Mouse (Mus musculus) lung, embryonic 14.5 days (tissue): ENCODE data around the gene Mef2d. TPM values are rescaled to one million over a fixed set of nuclear protein-coding genes. Genes with fewer than 3 reads are reported as not detected.
A peak's percentile ranks its signal among the peaks of the same experiment; 100 is the strongest.

ENCODE experiments used
- ATAC-seq: fragments of 200-750 bp; cut with Nextera tagmentation; 2 replicates; pipeline ENCODE4 v1.8.0; 2017; ENCODE audit warnings: mild to moderate bottlenecking, moderate TSS enrichment, moderate library complexity; ENCODE audit not compliant: insufficient read depth
- DNase-seq: peaks from one replicate; pipeline ENCODE4 v3.0.0-alpha.2; 2015
- H3K27ac ChIP-seq: fragments of 300-500 bp; sonication (generic); 2 replicates; pipeline ENCODE4 v1.5.1; 2014; ENCODE audit warnings: low read depth, mild to moderate bottlenecking, moderate library complexity
- H3K27me3 ChIP-seq: fragments of 300-500 bp; sonication (generic); 2 replicates; pipeline ENCODE4 v1.6.1; 2014; ENCODE audit warnings: low read length, control low read depth; ENCODE audit not compliant: insufficient read depth
- H3K36me3 ChIP-seq: fragments of 300-500 bp; sonication (generic); 2 replicates; pipeline ENCODE4 v1.6.1; 2014; ENCODE audit warnings: control low read depth; ENCODE audit not compliant: insufficient read depth
- H3K4me1 ChIP-seq: fragments of 300-500 bp; sonication (generic); 2 replicates; pipeline ENCODE4 v1.6.1; 2014; ENCODE audit warnings: antibody characterized with exemption, control low read depth; ENCODE audit not compliant: insufficient read depth
- H3K4me2 ChIP-seq: fragments of 300-500 bp; sonication (generic); 2 replicates; pipeline ENCODE4 v1.6.1; 2014; ENCODE audit warnings: mild to moderate bottlenecking
- H3K4me3 ChIP-seq: fragments of 300-500 bp; sonication (generic); 2 replicates; pipeline ENCODE4 v1.5.1; 2014; ENCODE audit warnings: low read depth, low read length
- H3K9ac ChIP-seq: fragments of 300-500 bp; sonication (generic); 2 replicates; pipeline ENCODE4 v1.6.1; 2014
- H3K9me3 ChIP-seq: fragments of 300-500 bp; sonication (generic); 2 replicates; pipeline ENCODE4 v1.6.1; 2016; ENCODE audit warnings: low read depth, low read length, control low read depth
- CTCF ChIP-seq: IDR thresholded peaks from 2 replicates; pipeline ENCODE4 v1.5.1; 2016; ENCODE audit warnings: antibody characterized with exemption, low read depth
- WGBS: fragments of 180-500 bp; shearing (Covaris S2); extraction: QIAGEN DNeasy Blood & Tissue Kit; methylation state at CpG from one replicate; pipeline ENCODE4 v1.1.7; 2014; 5-methylcytosine and 5-hydroxymethylcytosine counted together
- polyA plus RNA-seq: library from polyadenylated mRNA; unstranded; fragments of >200 nt; fragmentation: Nextera tagmentation; extraction: Ambion mirVana; gene quantifications from 2 replicates; pipeline ENCODE4 v1.2.1, GENCODE M21; 2014

Mef2d gene
- polyA plus RNA-seq, 1 experiment from 2014 or later = 25.4 TPM

DNA sequence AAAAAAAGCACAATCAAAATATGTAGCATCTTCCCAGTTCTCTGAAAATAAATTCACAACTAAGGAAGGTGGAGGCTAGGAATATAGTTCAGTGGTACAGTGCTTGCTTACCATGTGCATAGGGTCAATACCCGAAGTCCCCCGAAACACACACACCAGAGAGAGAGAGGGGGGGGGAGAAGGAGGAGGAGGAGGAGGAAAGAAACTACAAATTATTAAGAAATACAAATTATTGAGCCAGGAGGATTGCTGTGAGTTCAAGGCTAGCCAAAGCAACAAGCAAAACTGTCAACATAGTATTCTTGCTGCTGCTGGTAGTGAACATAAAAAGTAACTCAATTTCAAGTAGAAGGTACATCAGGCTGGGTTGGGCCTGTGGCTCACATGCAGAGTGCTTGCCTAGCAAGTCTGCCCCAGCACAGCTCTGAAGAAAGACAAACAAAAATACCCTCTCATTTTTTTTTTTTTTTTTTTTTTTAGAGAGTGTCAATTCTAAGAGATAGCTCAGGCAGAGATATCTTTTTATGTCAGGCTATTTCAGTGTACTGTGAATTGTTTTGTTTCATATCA is 57.5 kb downstream of the Mef2d start:
- Histone ChIP-seq H3K27me3 (peaks cover 93% of the 10 kb centered on the region), H3K4me3 (no peak overlapping the region), H3K27ac (no peak overlapping the region), H3K4me1 (no peaks in the 10 kb centered on the region), H3K4me2 (no peak overlapping the region), H3K36me3 (no peaks in the 10 kb centered on the region), H3K9me3 (no peaks in the 10 kb centered on the region), H3K9ac (no peak overlapping the region)
- DNase-seq (no peak), ATAC-seq (no peak)
- 43% methylated on average over 2 of the region's 2 CpGs for WGBS
- TF ChIP-seq CTCF = no peak

DNA sequence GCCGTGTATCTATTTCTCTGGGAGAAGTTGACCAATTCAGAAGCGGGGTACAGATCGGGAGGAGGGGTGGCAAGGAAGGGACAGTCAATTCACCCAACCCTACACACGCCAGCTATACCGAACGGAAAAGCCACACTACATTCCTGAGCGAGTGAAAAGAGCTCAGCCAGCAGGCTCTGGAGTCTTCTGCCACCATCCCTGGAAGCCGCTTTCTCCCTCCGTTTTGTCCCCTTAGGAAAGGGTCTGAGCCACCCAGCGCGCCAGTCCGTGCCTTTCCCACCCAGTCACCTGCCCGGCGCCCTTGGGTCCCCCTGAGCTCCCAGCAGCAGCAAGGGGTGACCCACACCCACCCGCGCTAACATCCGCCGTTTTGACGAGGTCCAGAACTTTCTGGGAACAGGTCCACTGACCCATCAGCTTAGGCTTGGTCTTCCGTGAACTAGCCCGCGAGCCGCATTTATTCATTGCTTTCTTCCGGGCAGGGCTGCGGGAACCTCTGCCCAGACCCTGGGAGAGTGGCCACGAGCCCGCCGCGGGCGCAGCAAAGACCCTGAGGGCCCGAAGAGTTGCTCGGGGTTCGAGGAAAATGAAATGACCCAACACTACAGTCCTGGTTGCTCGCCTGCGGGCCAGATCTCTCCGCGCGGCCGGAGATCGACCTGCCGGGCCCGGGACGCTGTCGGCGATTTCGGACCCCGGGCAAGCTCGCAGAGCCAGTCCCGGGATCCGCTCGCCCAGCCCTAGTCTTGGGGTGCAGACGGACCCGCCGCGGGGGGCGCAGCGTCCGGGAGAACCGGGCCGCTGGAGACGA is 58.2 kb downstream of the Mef2d start:
- H3K4me3 ChIP-seq = peak overlapping the region; percentile 24
- H3K36me3 ChIP-seq = no peaks in the 10 kb centered on the region
- ATAC-seq = no peak
- H3K27me3 ChIP-seq = peaks cover 99% of the 10 kb centered on the region
- TF ChIP-seq CTCF = no peak
- peak overlapping the region; percentile 53 for H3K4me2 ChIP-seq
- H3K9ac ChIP-seq = no peak overlapping the region; the same call in 1 of the 2 replicates
- DNase-seq = peak; percentile 15
- no peaks in the 10 kb centered on the region for H3K4me1 ChIP-seq
- H3K27ac ChIP-seq = no peak overlapping the region
- under 1% methylated on average over 61 of the region's 61 CpGs for WGBS
- no peaks in the 10 kb centered on the region for H3K9me3 ChIP-seq

DNA sequence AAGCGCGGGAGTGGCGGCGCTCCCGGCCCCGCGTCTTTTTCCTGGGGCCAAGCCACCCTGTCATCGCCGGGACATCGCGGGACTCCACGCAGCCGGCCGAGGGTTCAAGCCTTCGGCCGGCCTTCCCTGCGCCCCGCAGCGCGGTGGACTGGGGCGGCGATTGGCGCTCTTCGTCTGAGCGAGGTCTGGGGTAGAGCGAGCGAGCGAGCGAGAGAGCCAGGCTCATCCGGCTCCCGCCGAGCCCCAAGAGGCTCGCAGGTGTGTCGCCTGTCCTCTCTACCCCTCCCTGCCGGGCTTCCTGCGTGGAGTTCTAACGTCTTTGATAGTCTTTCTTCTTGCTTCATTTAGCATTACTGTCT is 58.8 kb downstream of the Mef2d start:
- under 1% methylated on average over 37 of the region's 37 CpGs for WGBS
- DNase-seq = peak; percentile 11
- Histone ChIP-seq H3K4me3 (peak overlapping the region; percentile 24), H3K9me3 (no peaks in the 10 kb centered on the region), H3K27me3 (peaks cover 99% of the 10 kb centered on the region), H3K27ac (no peak overlapping the region), H3K9ac (no peak overlapping the region; the same call in 1 of the 2 replicates), H3K4me2 (peak overlapping the region; percentile 53), H3K36me3 (no peaks in the 10 kb centered on the region), H3K4me1 (no peaks in the 10 kb centered on the region)
- TF ChIP-seq CTCF = no peak
- no peak for ATAC-seq

DNA sequence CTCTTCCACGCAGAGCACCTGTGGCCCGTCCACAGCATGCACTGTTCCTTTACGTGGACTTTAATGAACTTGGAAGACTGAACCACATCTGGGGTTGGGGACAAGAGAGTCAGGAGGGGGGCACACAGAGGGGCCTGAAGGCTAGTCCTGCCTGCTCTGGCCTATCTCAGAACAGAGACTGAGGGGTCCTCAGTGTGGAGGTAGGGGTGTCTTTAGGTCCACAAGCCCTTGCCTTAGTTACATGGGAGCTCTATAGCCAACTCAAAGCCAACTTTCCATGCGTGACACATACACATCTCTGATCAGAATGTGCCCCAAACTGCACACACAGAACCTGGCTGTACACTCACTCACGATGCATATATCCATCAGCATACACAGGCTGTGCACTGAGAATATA is 59.5 kb downstream of the Mef2d start:
- H3K9ac ChIP-seq = no peak overlapping the region
- ATAC-seq = no peak
- no peaks in the 10 kb centered on the region for H3K9me3 ChIP-seq
- no peak overlapping the region for H3K27ac ChIP-seq
- no peak overlapping the region for H3K4me2 ChIP-seq
- H3K36me3 ChIP-seq = no peaks in the 10 kb centered on the region
- no peak for TF ChIP-seq CTCF
- H3K27me3 ChIP-seq = peaks cover 100% of the 10 kb centered on the region
- 17% methylated on average over 5 of the region's 5 CpGs for WGBS
- DNase-seq = no peak
- H3K4me1 ChIP-seq = no peaks in the 10 kb centered on the region
- H3K4me3 ChIP-seq = no peak overlapping the region

DNA sequence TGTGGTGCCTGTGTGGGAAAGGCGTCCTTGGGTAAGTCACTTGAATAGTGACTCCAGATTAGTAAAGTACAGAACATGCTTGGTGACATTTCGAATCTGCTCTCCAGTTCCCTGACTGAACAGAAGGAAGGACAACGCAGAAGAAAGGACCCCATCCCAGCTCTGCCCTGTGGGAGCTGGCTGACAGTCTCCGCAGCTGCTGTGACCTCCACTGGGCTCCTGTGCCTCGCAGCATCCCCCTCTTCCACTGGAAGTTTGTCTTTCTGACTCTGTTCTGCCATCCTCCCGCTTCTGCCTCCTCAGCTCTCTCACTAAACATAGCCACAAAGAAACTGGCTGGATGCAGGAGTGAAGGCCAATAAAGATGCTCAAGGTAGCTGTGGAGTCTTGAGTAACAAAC is 60.8 kb downstream of the Mef2d start:
- DNase-seq = no peak
- no peaks in the 10 kb centered on the region for H3K36me3 ChIP-seq
- TF ChIP-seq CTCF = no peak
- WGBS = 9% methylated on average over 6 of the region's 6 CpGs
- no peak for ATAC-seq
- no peak overlapping the region for H3K27ac ChIP-seq
- H3K4me1 ChIP-seq = no peaks in the 10 kb centered on the region
- no peaks in the 10 kb centered on the region for H3K9me3 ChIP-seq
- H3K4me3 ChIP-seq = no peak overlapping the region
- peaks cover 100% of the 10 kb centered on the region for H3K27me3 ChIP-seq
- H3K9ac ChIP-seq = no peak overlapping the region
- no peak overlapping the region for H3K4me2 ChIP-seq

DNA sequence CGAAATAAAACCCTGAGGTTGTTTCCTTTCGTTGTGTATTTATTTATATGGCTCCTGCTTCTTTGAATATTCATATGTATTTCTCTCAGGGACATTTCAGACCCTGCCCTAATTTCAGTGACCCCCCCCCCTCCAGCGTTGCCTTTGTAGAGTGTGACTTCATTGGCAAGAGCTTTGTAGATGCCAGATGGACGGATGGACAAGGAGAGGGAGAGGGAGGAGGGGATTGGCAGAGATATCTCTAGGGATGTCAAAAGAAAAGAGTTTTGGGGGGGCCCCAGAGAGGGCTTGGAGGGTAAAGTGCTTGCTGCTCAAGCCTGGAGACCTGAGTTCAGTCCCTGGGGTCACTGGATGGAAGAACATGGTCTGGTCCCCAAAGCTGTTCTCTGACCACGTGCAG is 61.3 kb downstream of the Mef2d start:
- H3K4me1 ChIP-seq = no peaks in the 10 kb centered on the region
- no peak overlapping the region for H3K27ac ChIP-seq
- no peaks in the 10 kb centered on the region for H3K9me3 ChIP-seq
- WGBS = 14% methylated on average over 5 of the region's 5 CpGs
- no peak overlapping the region for H3K9ac ChIP-seq
- ATAC-seq (no peak), DNase-seq (no peak)
- H3K4me2 ChIP-seq = no peak overlapping the region
- no peak for TF ChIP-seq CTCF
- no peaks in the 10 kb centered on the region for H3K36me3 ChIP-seq
- no peak overlapping the region for H3K4me3 ChIP-seq
- H3K27me3 ChIP-seq = peaks cover 100% of the 10 kb centered on the region

DNA sequence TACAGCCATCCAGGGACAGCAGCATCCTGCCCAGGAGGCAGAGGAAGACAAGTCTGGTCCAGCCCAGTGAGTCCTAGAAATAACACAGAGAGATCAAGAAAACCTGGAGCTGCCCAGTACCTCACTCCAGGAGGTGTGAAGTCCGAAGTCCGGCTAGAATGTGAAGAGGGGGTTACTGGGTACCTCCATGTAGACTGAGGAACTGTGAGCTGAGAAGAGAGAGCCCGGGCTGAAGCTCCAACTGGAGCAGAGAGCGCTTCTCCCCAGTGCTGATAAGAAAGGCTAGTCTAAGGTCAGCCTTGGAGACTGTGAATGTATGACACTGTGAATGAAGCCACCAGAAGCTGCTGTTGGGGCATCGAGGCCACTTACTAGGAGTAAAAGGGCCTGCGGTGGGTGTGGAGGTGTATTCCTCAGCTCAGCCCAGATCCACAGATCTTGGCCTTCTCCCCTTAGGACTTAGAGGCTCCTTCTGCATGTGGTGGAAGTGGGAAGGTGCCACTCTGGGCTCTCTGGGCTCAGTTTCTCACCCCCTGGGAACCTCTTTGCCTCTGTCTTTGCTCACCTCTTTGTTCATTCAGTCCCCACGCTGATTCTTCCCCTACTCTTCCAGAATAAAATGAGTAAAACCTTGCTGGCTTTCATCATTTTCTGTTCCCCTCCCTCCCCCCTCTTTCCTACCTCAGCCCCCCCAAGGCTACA is 62.0 kb downstream of the Mef2d start:
- TF ChIP-seq CTCF = no peak
- WGBS = 4% methylated on average over 7 of the region's 7 CpGs

More for the DNA sequence above, 62.0 kb downstream of the Mef2d start:
- Histone ChIP-seq H3K4me3 (no peak overlapping the region), H3K9ac (no peak overlapping the region), H3K27ac (no peak overlapping the region), H3K4me2 (no peak overlapping the region), H3K36me3 (no peaks in the 10 kb centered on the region), H3K4me1 (no peaks in the 10 kb centered on the region), H3K9me3 (no peaks in the 10 kb centered on the region), H3K27me3 (peaks cover 100% of the 10 kb centered on the region)
- no peak for DNase-seq
- no peak for ATAC-seq
